Mouse (Mus musculus) cerebellum, adult (tissue): ENCODE results near the gene Ttpal.

ENCODE experiments used
- ATAC-seq: cut with Nextera tagmentation; 2 replicates; pipeline ENCODE4 v1.9.2; 2017; ENCODE audit warnings: mild to moderate bottlenecking, moderate library complexity, mixed read lengths; ENCODE audit not compliant: insufficient number of reproducible peaks, low FRiP score, low TSS enrichment

Gene Ttpal

DNA sequence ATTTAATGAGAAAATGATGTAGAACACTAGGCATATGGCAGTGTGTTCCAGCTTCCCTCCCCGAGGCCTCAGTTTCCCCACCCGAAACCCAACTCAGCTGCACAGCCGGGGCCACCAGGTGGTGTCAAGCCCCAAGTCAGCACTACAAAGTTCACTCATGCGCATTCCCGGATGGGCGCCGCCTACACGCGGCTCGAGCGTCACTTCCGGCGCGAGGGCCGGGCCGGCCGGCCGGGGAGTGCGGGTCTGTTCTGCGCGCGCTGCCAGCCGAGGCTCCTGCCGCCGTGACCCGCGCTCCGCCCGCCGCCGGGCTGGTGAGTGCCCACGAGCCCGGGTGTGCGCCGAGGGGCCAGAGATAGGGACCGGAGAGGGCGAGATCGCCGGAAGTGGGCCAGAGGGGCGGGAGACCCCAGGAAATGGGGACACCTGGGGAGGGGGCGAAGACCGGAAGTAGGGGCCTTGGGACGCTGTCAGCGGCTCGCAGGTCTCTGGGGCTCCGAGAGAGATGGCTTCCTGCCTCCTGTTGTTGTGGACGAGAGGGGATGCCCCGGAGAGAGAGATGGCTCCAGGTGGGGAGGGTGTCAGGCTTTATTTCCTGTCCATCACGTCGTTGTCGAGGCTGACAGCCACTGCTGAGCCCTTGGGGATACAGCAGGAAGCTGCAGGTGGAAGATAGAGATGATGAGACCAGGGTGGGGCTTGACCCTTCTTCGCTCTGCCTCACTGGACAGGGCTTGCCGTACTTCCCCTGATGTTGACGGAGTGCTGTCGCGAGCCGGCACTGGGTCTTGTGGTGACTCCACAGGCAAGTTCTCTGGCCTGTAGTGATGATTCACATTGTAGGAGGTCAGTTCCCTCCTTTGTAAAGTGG is at the start of gene Ttpal:
Gene Ttpal (plus strand): TSS at position 214 of the 871 bp plus-strand sequence.
- peak; percentile 89 for ATAC-seq

- ATAC-seq: no peak
These were observed 49.6 kb upstream of the Ttpal start for GRCm38 (mm10) chr2:163552518-163552929.

DNA sequence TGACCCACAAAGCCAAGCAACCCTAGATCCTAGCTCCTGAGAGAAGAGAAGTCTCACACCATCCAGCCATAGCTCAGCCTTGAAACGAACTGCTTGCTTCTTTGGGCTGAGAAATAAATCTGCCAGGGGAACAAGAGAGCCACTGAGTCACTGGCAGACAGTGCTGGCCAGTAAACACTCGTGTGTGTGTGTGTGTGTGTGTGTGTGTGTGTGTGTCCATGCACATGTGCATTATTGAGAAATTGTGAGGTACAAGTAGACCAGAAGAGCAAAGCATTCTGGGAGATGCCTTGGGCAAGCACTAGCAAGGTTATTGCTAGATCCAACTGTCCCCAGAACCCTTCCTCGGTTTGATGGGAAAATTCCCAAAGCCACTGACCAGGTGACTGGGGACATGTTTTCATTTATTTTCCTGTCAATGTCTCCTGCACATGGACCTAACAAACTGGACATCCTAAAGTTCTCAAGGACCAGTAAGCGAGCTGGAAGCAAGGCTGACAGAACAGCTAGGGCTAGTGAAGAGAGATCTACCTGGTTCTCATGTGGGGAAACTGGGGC is 47.6 kb upstream of the Ttpal start:
- no peak for ATAC-seq

- no peak for ATAC-seq
These were observed 47.1 kb upstream of the Ttpal start for GRCm38 (mm10) chr2:163554996-163555395.

GRCm38 (mm10) chr2:163555417-163555816 is 46.7 kb upstream of the Ttpal start:
- ATAC-seq: no peak

DNA sequence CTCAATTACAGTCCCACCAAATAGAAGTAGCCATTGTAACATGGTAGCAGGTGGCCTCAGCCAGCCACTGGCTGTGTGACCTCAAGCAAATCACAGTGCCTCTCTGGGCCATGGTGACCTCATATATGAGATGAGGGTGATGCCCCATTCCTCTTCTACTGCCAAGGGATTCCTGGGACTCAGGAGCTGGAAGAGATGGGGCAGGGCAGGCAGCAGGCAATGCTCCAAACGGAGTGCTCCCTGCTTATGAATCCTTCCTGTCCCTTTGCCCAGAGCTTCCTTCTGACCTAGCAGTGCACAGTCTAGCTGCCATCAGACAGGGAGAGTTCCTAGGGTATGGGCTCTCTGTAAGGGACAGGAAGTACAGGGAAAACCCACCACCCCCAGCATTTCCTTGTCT is 43.6 kb upstream of the Ttpal start:
- no peak for ATAC-seq

DNA sequence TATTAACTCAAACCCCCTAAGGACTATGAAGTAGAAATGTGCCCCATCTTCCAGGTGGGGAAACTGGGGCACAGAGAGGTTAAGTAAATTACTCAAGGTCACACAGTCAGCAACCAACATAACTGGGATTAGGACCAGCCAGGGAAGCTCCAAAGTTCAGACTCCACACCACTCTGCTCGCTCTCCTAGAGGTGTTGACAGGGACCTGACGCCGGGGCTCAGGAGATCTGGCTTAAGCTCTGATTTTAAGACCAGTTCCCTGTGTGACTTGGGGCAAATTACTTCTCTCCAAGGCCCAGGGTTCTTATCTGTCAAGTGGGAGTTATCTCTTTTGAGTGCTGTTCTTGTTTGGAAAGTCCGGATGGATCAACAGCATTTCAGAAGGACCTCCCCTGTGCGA is 42.9 kb upstream of the Ttpal start:
- no peak for ATAC-seq

DNA sequence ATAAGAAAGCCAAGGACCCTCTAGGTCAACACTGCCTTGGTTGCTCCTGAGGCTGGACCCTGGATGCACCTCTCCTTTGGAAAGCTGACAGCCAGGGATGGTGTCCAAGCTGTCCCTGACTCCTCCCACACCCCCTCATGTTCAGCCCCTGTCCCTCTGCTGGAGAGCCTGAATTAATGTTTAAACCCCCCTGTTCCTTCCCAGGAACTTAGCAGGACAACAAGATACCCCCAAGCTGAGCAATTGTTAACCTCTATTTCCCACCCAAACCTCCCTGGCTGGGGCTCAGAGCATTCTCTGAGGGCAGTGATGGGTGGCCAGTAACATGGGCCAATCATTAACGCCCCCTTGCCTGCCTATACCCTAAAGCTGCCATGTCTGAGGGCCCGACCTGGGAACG is 41.9 kb upstream of the Ttpal start:
- ATAC-seq: no peak

GRCm38 (mm10) chr2:163561258-163561948 is 40.7 kb upstream of the Ttpal start:
- no peak for ATAC-seq

GRCm38 (mm10) chr2:163564646-163565045 is 37.5 kb upstream of the Ttpal start:
- no peak for ATAC-seq

GRCm38 (mm10) chr2:163574321-163574720 is 27.8 kb upstream of the Ttpal start:
- ATAC-seq: no peak

DNA sequence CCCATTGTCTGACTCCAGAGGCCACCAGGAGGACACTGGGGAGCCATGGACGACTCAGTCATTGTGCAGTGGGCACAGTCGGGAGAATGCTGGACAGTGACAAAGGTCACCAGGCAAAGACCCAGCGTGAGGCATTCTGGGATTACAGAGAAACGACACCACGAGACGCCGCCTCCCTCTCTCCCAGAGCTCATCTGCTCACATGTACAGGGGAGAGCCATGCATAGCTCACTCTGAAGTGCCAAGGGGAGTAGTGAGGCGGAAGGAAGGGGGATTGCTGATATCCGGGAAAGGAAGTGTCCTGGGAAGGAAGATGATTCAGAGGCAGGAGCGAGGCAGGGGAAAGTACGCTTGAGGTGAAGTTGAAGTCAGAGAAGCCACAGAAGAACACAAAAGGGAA is 26.9 kb upstream of the Ttpal start:
- no peak for ATAC-seq

DNA sequence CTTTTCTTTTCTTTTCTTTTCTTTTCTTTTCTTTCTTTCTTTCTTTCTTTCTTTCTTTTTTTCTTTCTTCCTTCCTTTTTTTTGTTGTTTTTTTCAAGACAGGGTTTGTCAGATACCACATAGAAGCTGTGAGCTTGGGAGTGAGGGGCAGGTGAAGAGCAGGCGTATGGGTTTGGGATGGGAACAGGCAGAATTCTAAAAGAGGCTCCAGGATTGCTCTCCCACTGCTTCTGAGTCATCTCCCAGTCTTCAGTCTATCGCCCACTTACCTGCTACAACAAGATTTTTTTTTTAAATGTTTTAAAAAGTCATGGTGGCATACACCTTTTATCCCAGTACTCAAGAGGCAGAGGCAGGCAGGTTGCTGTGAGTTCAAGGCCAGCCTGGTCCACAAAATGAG is 24.1 kb upstream of the Ttpal start:
- no peak for ATAC-seq

DNA sequence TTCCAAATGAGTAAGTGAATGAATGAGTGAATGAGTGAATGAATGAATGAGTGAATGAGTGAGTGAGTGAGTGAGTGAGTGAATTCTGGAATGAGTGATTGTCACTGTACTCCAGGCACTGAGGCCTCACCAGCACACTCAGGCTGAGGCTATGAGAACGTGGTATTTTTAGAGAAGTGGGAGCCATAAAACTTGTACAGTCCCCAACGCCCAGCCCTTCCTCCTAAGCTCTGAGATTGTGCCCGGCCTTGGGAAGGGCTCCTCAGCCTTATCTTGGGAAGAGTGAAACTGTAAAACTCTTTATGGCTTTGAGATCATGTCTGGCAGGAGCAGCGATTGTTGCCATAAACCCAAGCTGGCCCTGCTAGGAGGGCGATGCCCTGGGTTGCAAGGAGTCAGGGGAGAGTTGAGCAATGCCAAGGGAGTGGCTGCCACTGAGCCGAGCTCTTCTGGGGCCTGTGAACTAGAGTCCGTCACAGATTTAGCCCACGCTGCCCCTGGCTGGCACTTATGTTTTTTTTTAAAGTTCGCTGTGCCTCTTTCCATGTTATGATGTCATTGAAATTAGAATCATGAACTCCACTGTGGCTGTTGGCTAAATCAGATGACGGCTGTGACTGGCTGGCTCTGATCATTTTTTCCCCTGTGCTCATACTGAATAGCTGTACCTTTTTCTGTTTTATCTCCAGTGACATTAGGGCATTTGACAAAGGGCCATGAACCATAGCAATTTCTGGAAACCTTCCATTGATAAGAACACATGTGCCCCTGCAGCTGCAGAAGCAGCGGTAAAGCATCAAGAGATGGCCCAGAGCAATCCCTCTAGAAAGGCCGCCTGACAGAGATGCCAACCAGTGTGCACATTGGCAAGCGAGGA is 21.8 kb upstream of the Ttpal start:
- ATAC-seq: no peak

DNA sequence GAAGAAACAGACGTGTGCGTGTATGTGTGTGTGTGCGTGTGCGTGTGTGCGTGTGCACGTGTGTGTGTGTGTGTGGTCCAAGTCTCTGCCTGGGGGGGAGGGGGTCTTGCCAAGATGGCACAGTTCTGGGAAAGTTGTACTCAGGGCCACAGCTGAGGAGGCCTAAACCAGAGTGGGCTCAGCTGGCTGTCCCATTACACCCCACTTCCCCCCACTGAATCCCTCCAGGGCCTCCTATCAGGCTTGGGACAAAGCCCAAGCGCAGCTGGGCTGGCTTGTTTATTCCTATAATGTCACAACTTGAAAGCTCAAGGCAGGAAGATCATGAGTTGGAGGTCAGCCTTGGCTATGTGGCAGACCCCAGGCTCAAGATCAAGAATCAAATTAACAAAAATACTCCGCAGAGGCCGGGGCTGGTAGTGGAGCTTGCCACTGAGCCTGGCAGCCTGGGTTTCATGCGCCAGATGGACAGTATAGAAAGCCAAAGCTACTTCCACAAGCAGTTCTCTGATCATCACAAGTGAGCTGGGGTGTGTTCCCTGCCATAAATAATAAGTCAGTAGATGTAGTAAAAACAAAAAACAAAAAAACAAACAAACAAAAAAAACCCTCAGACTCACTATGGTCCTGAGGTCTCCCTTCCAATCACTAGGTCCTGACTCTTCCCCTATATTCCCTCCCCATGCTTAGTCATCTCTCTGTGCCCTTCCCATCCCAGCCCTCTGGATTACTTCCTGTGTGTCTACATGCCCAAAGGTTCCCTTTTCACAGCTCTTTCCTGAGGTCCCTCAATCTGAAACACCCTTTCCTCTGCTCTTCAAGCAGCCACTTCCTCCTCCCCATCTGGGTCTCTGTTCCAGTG is 18.7 kb upstream of the Ttpal start:
- no peak; the same call in 1 of the 2 replicates for ATAC-seq

- ATAC-seq: no peak
These were observed 18.1 kb upstream of the Ttpal start for GRCm38 (mm10) chr2:163584088-163584426.

- ATAC-seq: no peak
These were observed 15.5 kb upstream of the Ttpal start for GRCm38 (mm10) chr2:163586384-163587261.

DNA sequence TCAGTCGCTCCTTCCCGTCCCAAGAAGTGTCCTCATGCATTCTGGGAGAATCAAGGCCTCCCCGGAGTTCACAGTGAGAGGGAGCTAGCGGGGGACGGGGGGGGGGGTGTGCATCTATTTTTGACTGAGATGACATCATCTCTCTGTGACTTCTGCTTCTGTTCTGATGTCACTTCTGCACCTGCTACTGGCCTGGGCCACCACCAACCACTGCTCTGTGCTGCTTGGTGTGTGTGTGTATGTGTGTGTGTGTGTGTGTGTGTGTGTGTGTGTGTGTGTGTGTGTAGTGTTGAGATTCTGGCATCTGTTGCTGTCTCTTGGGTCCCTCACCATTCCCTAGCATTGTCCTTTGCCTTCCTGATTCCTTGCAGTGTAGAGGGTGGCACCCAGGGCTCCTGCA is 14.6 kb upstream of the Ttpal start:
- ATAC-seq: no peak

GRCm38 (mm10) chr2:163590211-163590610 is 11.9 kb upstream of the Ttpal start:
- no peak for ATAC-seq
